Mouse (Mus musculus): ENCODE measurements around the gene Lrrc30.

Lrrc30 gene

GRCm38 (mm10) chr17:67632676-67633339, at the start of gene Lrrc30:
Gene Lrrc30, minus strand, starts transcription at chr17:67632723.
- no peak for DNase-seq

DNA sequence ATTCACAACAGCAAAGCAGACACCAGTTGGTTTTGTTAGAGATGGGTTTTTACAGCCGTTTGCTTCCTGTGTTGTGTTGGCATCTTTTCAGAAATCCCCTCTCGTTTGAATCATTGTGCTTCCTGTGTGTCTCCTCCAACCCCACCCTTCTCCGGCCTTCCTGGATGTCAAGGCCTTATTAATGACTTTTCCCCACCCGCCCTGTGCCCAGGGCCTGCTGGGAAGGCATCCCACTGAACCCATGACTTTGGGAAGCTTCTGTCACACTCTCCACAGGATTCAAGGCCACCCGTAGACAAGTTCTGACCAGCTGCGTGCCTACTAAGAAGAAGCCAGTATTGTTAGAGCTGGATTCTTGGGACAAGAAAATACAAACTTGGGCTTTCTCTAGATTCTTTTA, 48.6 kb upstream of the Lrrc30 start:
- no peak for DNase-seq

DNA sequence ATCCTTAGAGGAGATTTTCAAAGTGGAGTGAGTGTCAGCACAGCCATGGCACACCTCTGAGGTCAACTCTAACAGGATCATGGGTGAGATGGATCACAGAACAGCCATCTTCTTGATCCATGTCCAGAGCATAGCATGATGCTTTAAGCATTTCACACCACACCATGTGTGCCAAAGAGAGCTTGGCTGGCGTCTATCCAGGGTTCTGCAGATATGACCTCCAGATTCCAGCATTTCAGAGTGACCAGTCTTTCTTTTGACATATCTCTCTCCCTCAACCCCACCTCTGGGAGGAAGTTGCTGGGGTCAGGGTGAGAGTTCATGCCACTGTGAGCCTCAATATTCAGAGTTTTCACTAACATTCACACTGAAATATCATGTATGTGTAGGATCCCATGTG, 46.1 kb upstream of the Lrrc30 start:
- DNase-seq = no peak

DNA sequence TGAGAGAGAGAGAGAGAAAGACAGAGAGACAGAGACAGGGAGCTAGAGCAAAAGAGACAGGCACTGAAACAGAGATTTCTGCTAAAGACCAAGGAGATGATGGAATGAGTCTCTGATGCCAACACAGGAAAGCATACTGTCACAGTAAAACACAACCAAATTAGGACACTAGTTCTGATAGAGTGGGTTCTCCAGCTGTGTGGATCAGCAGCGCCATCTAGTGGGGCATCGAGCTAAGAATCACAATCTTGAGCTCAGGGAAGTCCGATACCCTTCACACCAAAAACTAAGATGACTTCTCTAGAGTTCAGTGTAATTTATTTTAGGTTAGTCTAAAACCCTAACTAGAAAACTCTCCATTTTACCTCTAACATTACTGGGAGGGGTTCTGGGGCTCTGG, 35.5 kb upstream of the Lrrc30 start:
- peak; percentile 62 for DNase-seq

- DNase-seq = no peak
These were observed 34.5 kb upstream of the Lrrc30 start for GRCm38 (mm10) chr17:67666981-67667380.

DNA sequence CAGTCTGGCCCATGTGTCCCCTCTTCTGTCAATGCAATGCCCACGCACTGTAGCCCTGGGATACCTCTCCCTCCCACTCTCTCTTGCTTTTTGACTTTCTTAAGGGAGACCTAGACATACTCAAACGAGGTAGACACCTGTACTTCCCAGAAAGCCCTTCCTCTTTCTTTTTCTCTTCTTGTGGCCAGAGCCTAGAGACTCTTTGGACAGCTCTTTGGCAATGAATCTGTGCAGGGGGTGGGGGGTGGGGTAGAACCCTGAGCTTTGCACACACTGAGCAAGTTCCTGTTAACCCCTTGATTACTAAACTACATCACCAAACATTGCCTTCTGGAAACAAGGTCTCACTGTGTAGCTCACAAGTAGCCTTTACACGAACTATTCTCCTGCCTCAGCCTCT, 31.8 kb upstream of the Lrrc30 start:
- DNase-seq = no peak

DNA sequence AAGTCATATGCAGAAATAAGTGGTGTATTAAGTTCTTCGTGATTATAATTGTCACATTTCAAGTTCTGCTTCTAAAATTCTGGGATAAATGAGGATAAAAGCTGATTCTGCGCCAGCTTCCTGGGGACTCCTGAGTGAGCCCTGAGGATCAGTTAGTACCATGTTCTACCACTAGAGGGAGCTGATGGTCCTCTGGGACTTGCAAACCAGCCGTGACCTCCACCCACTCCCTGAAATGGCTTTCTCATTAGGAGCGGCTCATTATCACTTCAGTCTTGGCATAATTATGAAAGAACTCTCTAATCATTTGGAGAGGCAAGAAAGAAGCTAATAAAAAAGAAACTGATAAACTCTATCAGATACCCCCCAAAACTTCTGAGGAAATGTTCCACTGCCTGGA, 19.0 kb upstream of the Lrrc30 start:
- peak; percentile 83 for DNase-seq

- no peak for DNase-seq
These were observed 9.1 kb upstream of the Lrrc30 start for GRCm38 (mm10) chr17:67641627-67642026.

DNA sequence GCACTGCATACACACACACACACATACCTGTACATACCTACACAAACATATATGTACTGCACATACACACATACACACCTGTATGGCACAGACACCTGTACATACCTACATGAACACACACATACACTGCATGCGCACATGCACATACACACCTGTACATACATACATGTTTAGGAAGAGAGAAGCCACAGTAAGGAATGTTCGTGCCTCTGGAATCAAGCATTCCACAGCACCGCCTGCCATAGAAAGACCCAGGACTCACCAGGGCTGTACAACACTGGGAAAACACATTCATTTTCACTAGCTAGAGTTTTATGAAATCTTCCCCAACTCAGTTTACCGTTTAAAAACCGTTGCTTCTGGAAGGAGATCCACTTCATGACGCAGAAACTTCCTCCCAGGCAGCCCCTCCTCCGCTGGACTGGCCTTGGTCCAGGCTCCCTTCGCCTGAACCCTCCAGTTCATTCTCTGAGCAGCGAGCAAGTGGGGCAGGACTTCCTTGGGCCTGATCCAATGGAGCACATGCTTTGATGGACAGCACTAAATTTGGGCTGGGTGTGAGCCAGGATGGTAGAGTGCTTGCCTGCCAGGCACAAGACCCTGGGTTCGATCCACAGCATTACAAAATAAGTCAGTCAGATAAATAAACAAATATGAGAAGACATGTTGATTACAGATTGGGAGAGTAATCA, 5.7 kb upstream of the Lrrc30 start:
- peak; percentile 54 for DNase-seq

- no peak for DNase-seq
These were observed 4.4 kb upstream of the Lrrc30 start for GRCm38 (mm10) chr17:67636951-67637350.

DNA sequence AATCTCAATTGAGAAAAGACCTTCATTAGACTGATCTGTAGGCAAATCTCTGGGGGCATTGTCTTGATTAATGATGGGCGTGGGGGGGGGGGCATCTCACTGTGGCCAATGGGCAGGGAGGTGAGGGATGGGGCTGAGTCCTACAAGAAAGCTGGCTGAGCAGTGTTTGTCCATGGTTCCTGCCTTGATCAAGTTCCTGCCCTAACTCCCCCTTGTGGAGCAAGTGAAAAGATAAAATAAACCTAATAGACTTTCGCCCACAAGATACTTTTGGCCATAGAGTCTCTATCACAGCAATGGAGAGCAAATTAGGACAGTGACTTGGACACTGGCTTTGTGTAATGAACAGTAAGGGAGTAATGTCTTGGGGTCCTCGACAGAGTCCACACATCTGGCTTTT, 3.8 kb upstream of the Lrrc30 start:
- DNase-seq = no peak

DNA sequence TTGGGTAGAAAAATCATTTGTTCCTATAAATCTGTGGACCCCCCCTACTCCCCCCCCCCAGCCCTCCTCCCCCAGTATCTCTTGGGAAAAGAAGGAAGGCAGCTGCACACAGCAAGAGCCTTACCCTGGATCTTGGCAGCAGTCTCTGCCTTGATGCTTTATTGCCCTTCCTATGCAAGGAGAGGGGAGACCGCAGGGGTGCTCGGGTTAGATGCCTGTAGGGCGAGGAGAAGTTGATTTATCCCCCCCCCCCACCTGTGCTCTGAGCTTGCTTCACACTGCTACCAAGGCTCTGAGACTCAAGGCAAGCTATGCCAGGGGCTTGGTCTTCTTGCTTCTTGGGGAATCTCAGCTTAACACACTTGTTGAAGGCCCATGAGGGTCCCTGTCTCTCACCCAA, 2.8 kb downstream of the Lrrc30 start:
- no peak for DNase-seq

- peak; percentile 34 for DNase-seq
These were observed 3.3 kb downstream of the Lrrc30 start for GRCm38 (mm10) chr17:67629211-67629657.

DNA sequence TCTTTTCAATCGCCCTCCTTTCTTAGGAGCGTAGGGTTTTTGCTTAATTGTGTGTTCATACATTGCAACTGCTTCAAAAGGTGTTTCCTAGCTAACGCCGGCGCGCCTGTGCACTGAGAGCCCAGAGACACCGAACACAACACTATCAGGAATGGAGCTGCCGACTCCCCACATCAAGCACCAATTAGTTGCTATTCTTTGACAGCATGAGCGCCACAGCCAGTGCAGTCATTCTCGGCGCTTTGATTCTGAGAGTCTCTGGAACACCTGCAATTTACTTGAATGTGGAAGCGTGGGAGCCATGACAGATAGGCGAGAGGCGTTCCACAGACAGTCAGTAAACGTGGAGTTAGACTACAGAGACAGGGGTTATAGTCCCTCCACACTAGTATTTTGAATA, 4.0 kb downstream of the Lrrc30 start:
- DNase-seq = no peak

DNA sequence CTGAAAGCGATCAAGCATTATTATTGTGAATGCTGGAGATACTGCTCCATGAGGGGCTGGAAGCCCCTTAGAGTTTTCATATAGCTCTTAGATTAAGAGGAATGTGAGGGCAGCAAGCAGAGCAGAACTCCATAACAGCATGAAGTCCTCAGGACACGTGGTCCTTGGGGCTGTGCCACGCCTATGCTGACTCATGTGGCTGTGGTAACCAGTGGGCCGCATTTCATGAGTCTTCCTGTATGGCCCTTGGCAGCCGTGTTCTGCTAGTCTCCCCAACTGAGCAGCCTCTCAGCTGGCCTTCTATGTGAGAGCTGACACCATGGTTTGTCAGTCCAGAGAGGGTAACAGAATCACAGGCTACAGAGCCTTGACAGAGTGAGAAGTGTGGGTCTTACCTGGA, 7.1 kb downstream of the Lrrc30 start:
- no peak for DNase-seq

DNA sequence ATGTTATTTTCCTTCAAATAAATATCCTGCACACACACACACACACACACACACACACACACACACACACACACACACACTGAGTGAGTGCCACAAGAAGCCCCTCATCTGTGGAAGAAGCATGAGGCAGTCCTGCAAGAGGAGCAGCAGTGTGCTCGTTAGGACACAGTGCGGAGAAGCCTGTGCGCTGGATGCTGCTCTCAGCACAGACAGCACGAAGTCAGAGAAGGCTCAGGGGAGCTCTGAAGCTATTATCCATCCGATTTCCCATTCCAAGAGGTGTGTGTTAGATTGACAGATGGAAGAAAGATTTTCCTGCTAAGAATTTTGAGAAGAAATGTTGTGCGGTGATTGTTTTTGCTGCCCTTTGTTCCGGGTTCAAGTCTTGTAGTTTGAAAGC, 13.5 kb downstream of the Lrrc30 start:
- no peak for DNase-seq

GRCm38 (mm10) chr17:67614381-67614780, 18.1 kb downstream of the Lrrc30 start:
- no peak for DNase-seq

DNA sequence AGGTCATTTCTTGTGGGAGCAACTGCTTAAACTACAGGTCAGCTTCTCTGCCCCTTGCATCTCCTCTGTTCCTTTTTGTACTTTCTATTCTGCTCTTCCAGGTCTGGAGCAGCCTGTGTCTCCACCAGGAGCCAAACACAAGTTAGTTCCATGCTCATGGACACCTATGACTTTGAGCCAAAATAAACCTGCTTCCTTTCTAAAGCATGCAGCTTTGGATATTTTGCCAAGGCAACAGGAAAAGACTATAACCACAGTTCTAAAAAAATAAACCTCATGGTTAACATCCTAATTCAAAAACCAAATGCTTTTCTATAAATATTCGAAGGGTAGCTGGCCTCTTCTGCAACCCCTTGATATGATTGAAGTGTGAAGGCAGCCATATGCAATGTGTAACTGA, 19.9 kb downstream of the Lrrc30 start:
- no peak for DNase-seq

GRCm38 (mm10) chr17:67612151-67612550, 20.4 kb downstream of the Lrrc30 start:
- DNase-seq = no peak

DNA sequence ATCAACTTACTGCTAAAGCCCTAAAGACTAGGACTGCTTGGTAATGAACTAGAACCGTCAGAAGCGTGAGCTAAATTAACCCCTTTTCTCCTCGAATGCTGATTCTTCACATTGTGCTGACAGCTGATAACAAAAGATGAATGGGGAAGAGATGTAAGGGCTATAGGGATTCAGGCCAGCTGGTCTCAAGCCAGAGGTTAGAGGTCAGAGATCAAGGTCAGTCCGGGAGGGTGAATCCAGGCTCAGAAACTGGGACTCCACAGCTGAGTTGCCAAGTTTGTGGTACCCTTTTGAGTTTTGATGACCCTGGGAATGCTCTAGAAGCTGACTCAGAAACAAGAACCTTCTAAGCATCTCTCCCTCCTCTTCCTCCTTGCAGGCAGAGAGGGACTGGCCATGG, 28.1 kb downstream of the Lrrc30 start:
- DNase-seq = no peak

DNA sequence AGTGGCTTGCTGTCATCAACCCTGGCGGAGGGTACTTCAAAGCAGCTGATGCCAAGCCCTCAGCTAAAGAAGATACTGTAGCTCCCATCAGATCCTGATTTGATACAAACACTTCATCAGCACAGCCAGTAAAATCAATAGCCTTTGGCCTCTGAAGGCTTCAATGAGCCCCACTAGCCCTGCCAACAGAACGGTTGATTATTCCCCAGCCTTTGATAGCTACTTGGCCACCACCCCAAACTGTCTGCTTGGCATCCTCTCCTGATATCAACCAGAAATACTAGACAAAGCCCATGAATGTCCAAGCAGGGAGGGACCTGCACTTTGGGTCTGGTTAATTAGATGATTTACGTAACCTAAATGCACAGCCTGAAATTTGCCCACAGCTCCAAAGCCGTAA, 30.0 kb downstream of the Lrrc30 start:
- DNase-seq = no peak

- DNase-seq = peak; percentile 84
These were observed 47.5 kb downstream of the Lrrc30 start for GRCm38 (mm10) chr17:67584937-67585579.

DNA sequence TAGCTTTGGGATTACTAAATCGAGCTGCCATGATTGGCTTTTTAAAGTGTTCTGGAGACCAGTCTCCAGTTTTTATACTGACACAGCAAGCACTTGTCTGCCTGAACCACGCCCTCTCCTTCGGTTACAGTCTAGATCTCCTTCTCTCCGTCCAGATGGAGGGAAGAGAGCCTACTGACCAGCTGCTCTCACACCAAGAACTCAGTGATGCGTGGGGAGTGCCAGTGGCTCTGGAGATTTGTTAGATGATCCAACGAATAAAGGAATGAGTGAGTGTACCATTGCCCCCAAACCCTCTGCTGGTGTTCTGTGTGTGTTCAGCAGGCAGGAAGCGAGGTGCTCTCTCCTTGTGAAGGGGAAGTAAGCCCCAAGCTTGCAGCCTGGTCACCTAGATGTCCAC, 48.0 kb downstream of the Lrrc30 start:
- DNase-seq = no peak

GRCm38 (mm10) chr17:67583422-67583821, 49.1 kb downstream of the Lrrc30 start:
- no peak for DNase-seq

All from kidney, postnatal 14 days (tissue).